Comparison of ENCODE assay signal across 15 mouse cellular contexts in the genomic region with DNA sequence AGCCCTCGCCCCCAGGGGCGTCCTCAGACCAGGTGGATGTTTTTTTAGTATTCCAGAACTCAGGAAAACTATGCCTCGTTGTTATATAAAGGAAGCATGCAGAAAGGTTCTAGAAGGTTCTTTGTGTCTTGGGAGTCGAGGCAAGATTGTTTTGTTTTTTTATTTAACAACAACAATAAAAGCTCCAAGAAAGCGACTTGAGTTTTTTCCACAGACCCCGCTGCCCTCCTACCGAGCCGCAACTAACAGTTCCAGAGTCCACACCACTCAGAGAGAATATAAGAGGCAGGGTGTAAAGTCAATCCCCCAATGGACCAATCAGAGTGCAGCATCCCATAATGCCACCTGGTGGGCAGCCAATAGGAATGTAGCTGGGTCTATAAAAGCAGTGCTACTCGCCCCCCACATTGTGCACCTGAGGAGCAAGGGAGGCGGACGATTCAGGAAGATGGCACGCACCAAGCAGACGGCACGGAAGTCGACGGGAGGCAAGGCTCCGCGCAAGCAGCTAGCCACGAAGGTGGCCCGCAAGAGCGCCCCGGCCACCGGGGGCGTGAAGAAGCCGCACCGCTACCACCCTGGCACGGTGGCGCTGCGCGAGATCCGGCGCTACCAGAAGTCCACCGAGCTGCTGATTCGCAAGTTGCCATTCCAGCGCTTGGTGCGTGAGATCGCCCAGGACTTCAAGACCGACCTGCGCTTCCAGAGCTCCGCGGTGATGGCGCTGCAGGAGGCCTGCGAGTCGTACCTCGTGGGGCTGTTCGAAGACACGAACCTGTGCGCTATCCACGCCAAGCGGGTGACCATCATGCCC. TPM values are rescaled to one million over a fixed set of nuclear protein-coding genes. Genes with fewer than 3 reads are reported as not detected.
DNase-seq lines count a peak whose midpoint lies in the region; ATAC-seq and TF ChIP-seq lines count a peak whose summit lies in the region.
"Had no signal": no experiment of that assay in that cellular context is flagged by ENCODE, and none has a peak within 500 bp of the region (broad histone marks: within the 10 kb centered on the region; RNA-seq: fewer than 3 reads in every experiment).

No protein-coding gene starts in this region.

- intact Hi-C loops in heart, postnatal 14 days (cut with DNase I): no loop called here

- peak; percentile 100 for TF ChIP-seq POLR2A in testis, adult 2 months (IDR thresholded peaks at IDR 0.05; ENCODE audit: control insufficient read depth, low read depth, low read length)

- peak; percentile 6; the same call in 1 of the 2 replicates for TF ChIP-seq CTCF in testis, adult 2 months (IDR thresholded peaks at IDR 0.05; ENCODE audit: control insufficient read depth, insufficient read depth, insufficient replicate concordance, low read depth, low read length)

- no peak overlapping the region for H3K27ac ChIP-seq in heart, embryonic 15.5 days
- no peak overlapping the region for H3K27ac ChIP-seq in midbrain, embryonic 11.5 days (ENCODE audit: low read depth, low read length)
- no peak overlapping the region for H3K27ac ChIP-seq in midbrain, embryonic 13.5 days
- peak overlapping the region; percentile 67 for H3K27ac ChIP-seq in testis, adult 2 months (ENCODE audit: control insufficient read depth, insufficient read depth, low read depth, low read length)
- H3K27ac ChIP-seq: embryonic facial prominence, embryonic 15.5 days had no signal

- H3K27me3 ChIP-seq in heart, embryonic 15.5 days: peaks cover 24% of the 10 kb centered on the region
- H3K27me3 ChIP-seq in midbrain, embryonic 11.5 days (ENCODE audit: control insufficient read depth, insufficient read depth, low read length): peaks cover 17% of the 10 kb centered on the region; the same call in 1 of the 2 replicates
- peaks cover 12% of the 10 kb centered on the region for H3K27me3 ChIP-seq in midbrain, embryonic 13.5 days
- no peaks in the 10 kb centered on the region for H3K27me3 ChIP-seq in testis, adult 2 months (ENCODE audit: control insufficient read depth, insufficient read depth, low read length)
- H3K27me3 ChIP-seq: Patski had no signal

- no peaks in the 10 kb centered on the region for H3K9me3 ChIP-seq in heart, embryonic 15.5 days (replicated peaks)
- H3K9me3 ChIP-seq in midbrain, embryonic 11.5 days (ENCODE audit: control insufficient read depth, low read length): no peaks in the 10 kb centered on the region
- peaks cover 4% of the 10 kb centered on the region; the same call in 1 of the 2 replicates for H3K9me3 ChIP-seq in midbrain, embryonic 13.5 days
- H3K9me3 ChIP-seq: embryonic facial prominence, embryonic 15.5 days had no signal

- no peak overlapping the region for H3K9ac ChIP-seq in heart, embryonic 15.5 days
- no peak overlapping the region for H3K9ac ChIP-seq in midbrain, embryonic 11.5 days (ENCODE audit: low read length)
- H3K9ac ChIP-seq in midbrain, embryonic 13.5 days (replicated peaks): no peak overlapping the region
- H3K9ac ChIP-seq: embryonic facial prominence, embryonic 15.5 days had no signal

- ATAC-seq in heart, embryonic 15.5 days (replicated peaks; ENCODE audit: insufficient number of reproducible peaks, insufficient read depth, low FRiP score, low read depth): no peak
- no peak for ATAC-seq in midbrain, embryonic 11.5 days (ENCODE audit: low FRiP score)
- no peak for ATAC-seq in midbrain, embryonic 13.5 days
- ATAC-seq: Patski had no signal

- H3K36me3 ChIP-seq in heart, embryonic 15.5 days: 0 out of 2 replicates have a peak, but pooled peaks cover 4% of the 10 kb centered on the region
- H3K36me3 ChIP-seq in midbrain, embryonic 11.5 days (ENCODE audit: control insufficient read depth, insufficient read depth, low read length): no peaks in the 10 kb centered on the region
- peaks cover 12% of the 10 kb centered on the region for H3K36me3 ChIP-seq in midbrain, embryonic 13.5 days
- no peaks in the 10 kb centered on the region for H3K36me3 ChIP-seq in testis, adult 2 months (ENCODE audit: control insufficient read depth, insufficient read depth, low read length)

- WGBS in heart, embryonic 15.5 days: 48% methylated on average over 50 of the region's 50 CpGs
- 60% methylated on average over 45 of the region's 50 CpGs for WGBS in midbrain, embryonic 11.5 days
- WGBS in midbrain, embryonic 13.5 days: 70% methylated on average over 50 of the region's 50 CpGs

- H3K4me1 ChIP-seq in heart, embryonic 15.5 days (replicated peaks): peaks cover 46% of the 10 kb centered on the region
- H3K4me1 ChIP-seq in midbrain, embryonic 11.5 days (ENCODE audit: control insufficient read depth, insufficient read depth, low read length): peaks cover 20% of the 10 kb centered on the region
- peaks cover 46% of the 10 kb centered on the region for H3K4me1 ChIP-seq in midbrain, embryonic 13.5 days (replicated peaks)
- peaks cover 9% of the 10 kb centered on the region for H3K4me1 ChIP-seq in testis, adult 2 months (ENCODE audit: control insufficient read depth, insufficient read depth, low read length)

- peak; percentile 54 for DNase-seq in cerebellum, adult 9-10 months
- no peak for DNase-seq in cerebellum, postnatal 36 days
- DNase-seq in heart, postnatal 14 days: no peak
- DNase-seq in midbrain, embryonic 11.5 days (ENCODE audit: low spot score, missing footprints): peak; percentile 83
- DNase-seq in spleen, postnatal 10 days (ENCODE audit: low spot score in 2 of 2): no peak
- DNase-seq: adrenal gland, postnatal 10 days; kidney, adult 18-20 months; lung, adult 2 months; thymus, postnatal 25 days had no signal

- H3K4me3 ChIP-seq in heart, embryonic 15.5 days: 0 out of 2 replicates have a peak overlapping the region, but pooled peaks have one; percentile 8
- no peak overlapping the region for H3K4me3 ChIP-seq in midbrain, embryonic 11.5 days (ENCODE audit: low read depth, low read length)
- no peak overlapping the region for H3K4me3 ChIP-seq in midbrain, embryonic 13.5 days (replicated peaks)
- peak overlapping the region; percentile 89 for H3K4me3 ChIP-seq in testis, adult 2 months (ENCODE audit: control insufficient read depth, low read depth, low read length)
- H3K4me3 ChIP-seq: embryonic facial prominence, embryonic 15.5 days had no signal

- H3K4me2 ChIP-seq in heart, embryonic 15.5 days: peak overlapping the region; percentile 28
- no peak overlapping the region for H3K4me2 ChIP-seq in midbrain, embryonic 11.5 days
- H3K4me2 ChIP-seq in midbrain, embryonic 13.5 days (replicated peaks): no peak overlapping the region
- H3K4me2 ChIP-seq: embryonic facial prominence, embryonic 15.5 days had no signal

RNA-seq across cellular contexts. Expression of gene Hist3h2a, which starts 7.1 kb away (rescaled TPM):
- polyA plus RNA-seq in heart, embryonic 15.5 days (2015; fragmentation: Nextera tagmentation; extraction: Ambion mirVana): 30.4 and 34.7 TPM in 2 replicates
- 10 to 100 TPM; 22.0 to 28.0 TPM for total RNA-seq in heart, postnatal 14 days (2021)
- polyA plus RNA-seq in midbrain, embryonic 11.5 days (2014; fragmentation: Nextera tagmentation; extraction: Ambion mirVana): 57.8 and 61.8 TPM in 2 replicates
- 149 and 155 TPM in 2 replicates for polyA plus RNA-seq in midbrain, embryonic 13.5 days (2015; fragmentation: Nextera tagmentation; extraction: Ambion mirVana)
- 6.4 and 6.5 TPM in 2 replicates for polyA plus RNA-seq in testis, adult 2 months (2012; rRNA removed)

RNA-seq across cellular contexts. Expression of gene Trim17, which starts 7.1 kb away (rescaled TPM):
- 0.27 and 0.57 TPM in 2 replicates for polyA plus RNA-seq in heart, embryonic 15.5 days (2015; fragmentation: Nextera tagmentation; extraction: Ambion mirVana)
- under 1 TPM; 0.10 to 0.19 TPM for total RNA-seq in heart, postnatal 14 days (2021)
- polyA plus RNA-seq in midbrain, embryonic 11.5 days (2014; fragmentation: Nextera tagmentation; extraction: Ambion mirVana): 0.45 and 0.62 TPM in 2 replicates
- 1.1 and 1.3 TPM in 2 replicates for polyA plus RNA-seq in midbrain, embryonic 13.5 days (2015; fragmentation: Nextera tagmentation; extraction: Ambion mirVana)
- 166 and 167 TPM in 2 replicates for polyA plus RNA-seq in testis, adult 2 months (2012; rRNA removed)
- total RNA-seq: megakaryocyte-erythroid progenitor cell, adult 5-6 weeks had no signal

RNA-seq across cellular contexts. Expression of gene Hist3h2ba, which starts 12.9 kb away (rescaled TPM):
- 18.0 and 18.3 TPM in 2 replicates for polyA plus RNA-seq in heart, embryonic 15.5 days (2015; fragmentation: Nextera tagmentation; extraction: Ambion mirVana)
- 10 to 100 TPM in 1 of 2 experiments, 1 to 10 TPM in 1; 3.9 to 14.1 TPM for total RNA-seq in heart, postnatal 14 days (2021)
- polyA plus RNA-seq in midbrain, embryonic 11.5 days (2014; fragmentation: Nextera tagmentation; extraction: Ambion mirVana): 99.9 and 101 TPM in 2 replicates
- polyA plus RNA-seq in midbrain, embryonic 13.5 days (2015; fragmentation: Nextera tagmentation; extraction: Ambion mirVana): 383 and 402 TPM in 2 replicates
- 8.7 and 8.9 TPM in 2 replicates for polyA plus RNA-seq in testis, adult 2 months (2012; rRNA removed)

RNA-seq across cellular contexts. Expression of gene Trim11, which starts 16.3 kb away (rescaled TPM):
- polyA plus RNA-seq in heart, embryonic 15.5 days (2015; fragmentation: Nextera tagmentation; extraction: Ambion mirVana): 26.9 and 34.6 TPM in 2 replicates
- total RNA-seq in heart, postnatal 14 days (2021): 10 to 100 TPM; 17.6 to 18.1 TPM
- 17.6 and 18.5 TPM in 2 replicates for polyA plus RNA-seq in midbrain, embryonic 11.5 days (2014; fragmentation: Nextera tagmentation; extraction: Ambion mirVana)
- 18.7 and 21.9 TPM in 2 replicates for polyA plus RNA-seq in midbrain, embryonic 13.5 days (2015; fragmentation: Nextera tagmentation; extraction: Ambion mirVana)
- 44.1 and 48.9 TPM in 2 replicates for polyA plus RNA-seq in testis, adult 2 months (2012; rRNA removed)

RNA-seq across cellular contexts. Expression of gene Rnf187, which starts 22.9 kb away (rescaled TPM):
- polyA plus RNA-seq in heart, embryonic 15.5 days (2015; fragmentation: Nextera tagmentation; extraction: Ambion mirVana): 170 and 210 TPM in 2 replicates
- total RNA-seq in heart, postnatal 14 days (2021): 100 to 1,000 TPM; 150 to 151 TPM
- 354 and 381 TPM in 2 replicates for polyA plus RNA-seq in midbrain, embryonic 11.5 days (2014; fragmentation: Nextera tagmentation; extraction: Ambion mirVana)
- 453 and 491 TPM in 2 replicates for polyA plus RNA-seq in midbrain, embryonic 13.5 days (2015; fragmentation: Nextera tagmentation; extraction: Ambion mirVana)
- polyA plus RNA-seq in testis, adult 2 months (2012; rRNA removed): 215 and 247 TPM in 2 replicates

Comparison
In these comparisons a context has a peak if more than half of its experiments do, and no peak if none do; other contexts are left out.
1. DNase-seq: peak in cerebellum, adult 9-10 months (single experiment) and midbrain, embryonic 11.5 days (single experiment); none in cerebellum, postnatal 36 days (0 of 2), heart, postnatal 14 days (0 of 2) and spleen, postnatal 10 days (0 of 2).
2. H3K4me3 ChIP-seq: peak in heart, embryonic 15.5 days (single experiment) and testis, adult 2 months (single experiment); none in midbrain, embryonic 11.5 days (single experiment) and midbrain, embryonic 13.5 days (single experiment).
3. RNA of gene Trim17, which starts 7.1 kb away (polyA plus RNA-seq): 166 to 167 TPM in testis, adult 2 months; 1.1 to 1.3 TPM in midbrain, embryonic 13.5 days, 0.27 to 0.57 TPM in heart, embryonic 15.5 days and 0.45 to 0.62 TPM in midbrain, embryonic 11.5 days; every median in the first group is over 10 times any median in the second.